Mouse (Mus musculus): ENCODE results near the gene Asb12.
A peak's percentile ranks its signal among the peaks of the same experiment; 100 is the strongest.
"Not testable (repeated sequence)": the region's sequence is repeated elsewhere in the genome, so short reads cannot be mapped to it uniquely, and the experiment has no call there.

The Asb12 gene

GRCm38 (mm10) chrX:95557887-95558286 is at the start of gene Asb12, which contains the start of gene Pfn5:
Asb12 (minus strand) TSS chrX:95557987.
Pfn5 (plus strand) TSS chrX:95558104.
- DNase-seq, result no peak

GRCm38 (mm10) chrX:95600609-95601008 is 42.8 kb upstream of the Asb12 start:
- DNase-seq, result no peak

DNA sequence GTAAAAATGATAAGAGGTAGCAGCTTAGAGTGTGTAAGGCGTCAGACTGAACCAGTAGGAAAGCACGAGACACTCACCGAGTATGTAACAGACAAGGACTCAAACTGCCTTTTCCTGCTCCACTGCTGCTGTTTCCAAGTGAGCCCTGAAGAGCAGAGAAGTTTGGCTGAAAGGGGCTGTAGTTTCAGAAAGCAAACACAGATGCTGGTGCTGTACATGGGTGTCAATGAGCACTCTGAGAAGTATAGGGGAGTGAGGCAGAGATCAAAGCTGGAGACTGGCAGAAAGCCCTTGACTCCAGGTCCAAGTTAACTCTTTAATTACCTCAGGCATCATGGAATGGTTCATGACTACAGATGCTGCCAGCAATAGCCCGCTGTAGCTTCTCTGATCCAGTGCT is 3.5 kb downstream of the Asb12 start:
- DNase-seq, result no peak

DNA sequence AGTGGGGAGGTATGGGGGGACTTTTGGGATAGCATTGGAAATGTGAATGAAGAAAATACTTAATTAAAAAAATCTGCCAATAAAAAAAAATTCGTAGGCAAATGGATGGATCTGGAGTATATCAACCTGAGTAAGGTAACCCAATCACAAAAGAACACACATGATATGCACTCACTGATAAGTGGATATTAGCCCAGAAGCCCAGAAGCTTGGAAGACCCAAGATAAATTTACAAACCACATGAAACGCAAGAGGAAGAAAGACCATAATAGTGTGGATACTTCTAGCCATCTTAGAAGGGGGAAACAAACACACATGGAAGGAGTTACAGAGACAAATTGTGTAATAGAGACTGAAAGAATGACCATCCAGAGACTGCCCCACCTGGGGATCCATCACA is 22.3 kb downstream of the Asb12 start:
- not testable (repeated sequence) for DNase-seq

DNA sequence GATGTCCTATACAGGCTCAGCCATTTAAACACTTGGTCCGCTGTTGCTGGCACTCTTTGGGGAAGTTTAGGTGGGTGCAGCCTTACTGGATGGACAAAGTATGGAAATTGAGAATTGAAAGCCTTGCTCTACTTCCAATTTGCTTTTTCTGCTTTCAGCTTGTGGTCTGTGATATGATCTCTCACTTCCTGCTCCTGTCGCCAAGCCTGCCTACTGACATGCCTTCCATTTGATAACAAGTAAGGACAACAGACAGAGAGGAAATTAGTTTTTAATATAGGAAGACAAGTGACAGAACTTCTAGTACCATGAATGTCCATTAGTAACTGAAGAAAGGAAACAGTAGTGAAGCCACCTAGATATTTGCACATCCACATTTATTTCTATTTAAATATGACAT is 32.6 kb downstream of the Asb12 start:
- DNase-seq, result no peak

- DNase-seq, result no peak
Measured at GRCm38 (mm10) chrX:95523883-95524282, 33.9 kb downstream of the Asb12 start.

- DNase-seq, result peak; percentile 8 to 20
Measured at GRCm38 (mm10) chrX:95457166-95457565, 100.6 kb downstream of the Asb12 start.

GRCm38 (mm10) chrX:95445866-95446265 is 111.9 kb downstream of the Asb12 start:
- peak; percentile 85 to 87 for DNase-seq

DNA sequence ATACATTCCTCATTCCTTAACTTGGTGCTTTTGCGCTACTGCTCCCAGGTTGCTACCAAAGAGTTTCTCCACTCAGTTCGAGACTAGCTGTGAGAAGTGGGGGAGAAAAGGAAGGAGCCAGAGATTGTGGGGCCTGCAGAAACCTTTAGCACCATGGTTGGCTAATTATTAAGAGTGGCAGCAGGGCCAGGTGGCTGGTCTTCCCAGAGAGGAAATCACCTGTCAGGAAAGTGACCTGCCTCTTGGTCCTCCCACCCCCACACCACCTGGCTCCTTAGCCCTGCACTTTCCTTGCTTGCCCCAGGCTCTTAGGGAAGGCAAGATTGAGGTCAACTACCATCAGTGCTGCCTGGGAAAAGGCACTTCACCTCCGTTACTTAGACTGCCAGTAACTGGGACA is 112.6 kb downstream of the Asb12 start:
- DNase-seq, result peak; percentile 67 to 70

GRCm38 (mm10) chrX:95444776-95445111 is 113.0 kb downstream of the Asb12 start, which contains the start of gene Amer1:
Amer1 (minus strand) TSS chrX:95444872.
- DNase-seq, result peak; percentile 92 to 95

DNA sequence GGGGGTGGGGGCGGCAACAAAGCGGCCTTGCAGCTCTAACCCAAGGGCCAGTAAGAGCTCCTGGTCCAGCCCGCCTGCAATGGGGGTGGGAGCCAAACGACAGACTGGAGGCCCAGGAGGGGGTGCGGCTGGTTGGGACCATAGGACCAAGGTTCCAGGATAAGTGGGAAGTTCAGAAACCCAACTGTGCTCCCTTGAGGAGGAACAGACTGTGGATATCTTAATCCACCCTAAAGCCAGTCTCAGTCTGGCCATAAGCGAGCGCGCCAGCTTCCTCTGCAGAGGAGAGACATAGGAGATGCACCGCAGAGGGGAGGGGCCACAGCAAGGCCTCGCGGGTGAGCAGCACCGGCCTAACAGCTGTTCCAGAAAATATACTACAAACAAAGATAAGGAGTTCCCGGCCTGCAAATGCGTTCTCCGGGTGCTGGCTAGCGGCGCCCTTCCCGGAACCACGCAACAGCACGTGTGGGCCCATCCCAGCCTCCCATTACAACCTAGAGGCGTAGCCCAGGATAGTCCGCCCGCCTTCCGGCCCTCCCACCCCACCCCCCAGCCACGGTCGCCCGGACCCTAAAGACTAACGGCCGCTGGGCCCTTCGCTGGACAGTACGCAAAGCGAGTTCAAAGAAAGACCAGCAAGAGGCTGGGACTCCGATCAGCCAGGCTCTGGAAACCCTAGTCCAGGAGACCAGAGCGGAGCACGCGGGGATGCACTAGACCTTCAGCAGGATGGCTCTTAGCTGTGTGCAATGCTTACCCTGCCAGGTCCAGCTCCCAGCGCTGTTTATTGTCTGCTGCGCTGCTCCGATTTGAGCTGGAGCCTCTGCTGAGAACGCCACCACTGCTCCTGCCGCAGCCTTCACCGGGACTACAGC is 113.7 kb downstream of the Asb12 start:
- peak; percentile 38 to 59 for DNase-seq

GRCm38 (mm10) chrX:95443390-95443789 is 114.4 kb downstream of the Asb12 start:
- no peak for DNase-seq

- DNase-seq, result no peak
Measured at GRCm38 (mm10) chrX:95442261-95442660, 115.5 kb downstream of the Asb12 start.

DNA sequence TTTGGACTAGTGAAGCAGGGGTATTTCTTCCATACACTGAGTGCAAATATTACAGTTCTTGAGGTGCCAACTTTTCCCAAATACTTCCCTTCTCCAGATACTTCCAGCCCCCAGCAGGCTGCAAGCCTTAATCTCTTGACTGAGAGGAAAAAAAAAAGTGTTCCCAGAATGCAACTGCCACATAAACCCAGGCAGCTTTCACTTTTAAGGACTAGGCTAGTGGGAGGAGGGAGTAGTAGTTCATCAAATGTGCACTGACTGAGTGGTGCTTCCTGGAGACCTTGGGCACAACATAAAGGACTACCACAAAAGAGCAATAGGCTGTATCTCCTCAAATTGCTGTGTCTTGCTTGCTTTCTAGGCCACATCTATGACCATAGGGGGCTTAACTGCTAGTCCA is 116.5 kb downstream of the Asb12 start:
- no peak for DNase-seq

GRCm38 (mm10) chrX:95438491-95438890 is 119.3 kb downstream of the Asb12 start:
- no peak for DNase-seq

- DNase-seq, result no peak
Measured at GRCm38 (mm10) chrX:95437236-95437635, 120.6 kb downstream of the Asb12 start.
